Mouse (Mus musculus) kidney, postnatal 0 days (tissue): Measurements from ENCODE around the gene Adarb2. TPM values are rescaled to one million over a fixed set of nuclear protein-coding genes. Genes with fewer than 3 reads are reported as not detected.
"Not testable (repeated sequence)": the region's sequence is repeated elsewhere in the genome, so short reads cannot be mapped to it uniquely, and the experiment has no call there.

Source experiments
- ATAC-seq: fragments of 200-750 bp; cut with Nextera tagmentation; replicated peaks from 2 replicates; pipeline ENCODE4 v1.8.0; 2017; ENCODE audit warnings: low read depth, moderate number of reproducible peaks, moderate TSS enrichment, moderate library complexity; ENCODE audit not compliant: low FRiP score
- DNase-seq: peaks from one replicate; pipeline ENCODE4 v3.0.0-alpha.2; 2016; ENCODE audit warnings: low spot score
- H3K27ac ChIP-seq: fragments of 300-500 bp; sonication (generic); 2 replicates; pipeline ENCODE4 v1.5.1; 2014; ENCODE audit warnings: mild to moderate bottlenecking
- H3K27me3 ChIP-seq: fragments of 300-500 bp; sonication (generic); 2 replicates; pipeline ENCODE4 v1.6.1; 2014; ENCODE audit warnings: low read length, mixed read lengths; ENCODE audit not compliant: insufficient read depth
- H3K36me3 ChIP-seq: fragments of 300-500 bp; sonication (generic); 2 replicates; pipeline ENCODE4 v1.6.1; 2014; ENCODE audit warnings: low read length, mixed read lengths; ENCODE audit not compliant: insufficient read depth
- H3K4me1 ChIP-seq: fragments of 300-500 bp; sonication (generic); replicated peaks from 2 replicates; pipeline ENCODE4 v1.6.1; 2014; ENCODE audit warnings: antibody characterized with exemption, low read length, mixed read lengths; ENCODE audit not compliant: insufficient read depth
- H3K4me2 ChIP-seq: fragments of 300-500 bp; sonication (generic); 2 replicates; pipeline ENCODE4 v1.6.1; 2014; ENCODE audit warnings: mild to moderate bottlenecking, low read length, moderate library complexity, mixed read lengths
- H3K4me3 ChIP-seq: fragments of 300-500 bp; sonication (generic); replicated peaks from 2 replicates; pipeline ENCODE4 v1.5.1; 2014; ENCODE audit warnings: low read depth, low read length
- H3K9ac ChIP-seq: fragments of 300-500 bp; sonication (generic); 2 replicates; pipeline ENCODE4 v1.6.1; 2014; ENCODE audit warnings: low read depth, low read length
- H3K9me3 ChIP-seq: fragments of 300-500 bp; sonication (generic); replicated peaks from 2 replicates; pipeline ENCODE4 v1.6.1; 2016; ENCODE audit warnings: low read length, inconsistent platforms, mixed read lengths
- CTCF ChIP-seq: IDR thresholded peaks from 2 replicates; pipeline ENCODE4 v1.5.1; 2016; ENCODE audit warnings: antibody characterized with exemption, low read depth, mild to moderate bottlenecking, moderate library complexity
- WGBS: fragments of 180-500 bp; shearing (Covaris S2); extraction: QIAGEN DNeasy Blood & Tissue Kit; methylation state at CpG from one replicate; pipeline ENCODE4 v1.1.7; 2014; 5-methylcytosine and 5-hydroxymethylcytosine counted together
- polyA plus RNA-seq: library from polyadenylated mRNA; unstranded; fragments of >200 nt; fragmentation: Nextera tagmentation; extraction: Ambion mirVana; gene quantifications from 2 replicates; pipeline ENCODE4 v1.2.1, GENCODE M21; 2015

Adarb2 gene
- polyA plus RNA-seq, 1 experiment from 2014 or later, result 0.08 TPM

DNA sequence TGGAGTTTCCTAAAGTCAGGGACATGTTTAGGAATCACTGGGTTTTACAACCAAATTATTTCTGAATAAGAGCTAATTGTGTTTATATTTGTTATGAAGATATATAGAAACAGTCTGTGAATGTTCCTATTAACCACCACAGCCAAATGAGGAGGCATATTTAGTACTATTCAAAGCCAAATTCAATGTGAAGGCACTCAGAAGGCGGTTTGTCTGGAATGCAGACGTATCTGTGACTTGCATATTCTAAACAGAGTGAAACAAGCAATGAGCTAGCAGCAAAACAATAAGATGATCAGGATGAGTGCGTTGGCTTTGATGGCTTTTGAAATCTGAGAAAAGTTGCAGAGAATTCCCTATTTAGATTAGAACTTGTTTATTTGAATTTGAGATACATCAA is 387.8 kb downstream of the Adarb2 start:
- Histone ChIP-seq H3K4me2 (no peak overlapping the region), H3K9ac (no peak overlapping the region), H3K36me3 (no peaks in the 10 kb centered on the region), H3K27ac (no peak overlapping the region), H3K9me3 (no peaks in the 10 kb centered on the region), H3K27me3 (no peaks in the 10 kb centered on the region), H3K4me3 (no peak overlapping the region), H3K4me1 (no peaks in the 10 kb centered on the region)
- DNase-seq (no peak), ATAC-seq (no peak)
- 86% methylated on average over 3 of the region's 3 CpGs for WGBS
- TF ChIP-seq CTCF, result no peak

GRCm38 (mm10) chr13:8596977-8597646 is 394.4 kb downstream of the Adarb2 start:
- no peak for DNase-seq
- Histone ChIP-seq H3K36me3 (no peaks in the 10 kb centered on the region), H3K4me1 (no peaks in the 10 kb centered on the region), H3K9ac (no peak overlapping the region), H3K4me2 (no peak overlapping the region), H3K9me3 (no peaks in the 10 kb centered on the region), H3K27me3 (no peaks in the 10 kb centered on the region), H3K4me3 (no peak overlapping the region), H3K27ac (no peak overlapping the region)
- WGBS, result 48% methylated on average over 4 of the region's 4 CpGs
- no peak for TF ChIP-seq CTCF
- ATAC-seq, result no peak

DNA sequence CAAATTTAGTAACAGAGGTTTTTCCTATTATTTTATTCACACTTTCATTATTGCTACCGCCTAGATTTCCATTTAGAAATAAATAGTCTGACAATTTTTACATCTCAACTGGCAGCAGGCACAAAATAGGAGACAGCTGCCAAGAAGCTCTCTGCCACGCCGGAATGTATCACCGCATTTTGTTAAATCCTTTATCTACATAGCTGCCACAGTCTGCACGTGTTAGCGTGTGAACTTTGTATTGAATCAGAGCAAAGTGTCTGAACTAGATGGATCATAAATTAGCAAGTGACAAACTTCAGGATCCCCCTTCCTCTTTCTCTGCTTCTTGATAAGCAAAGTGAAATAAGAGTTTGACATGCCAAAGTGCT is 395.0 kb downstream of the Adarb2 start:
- H3K27ac ChIP-seq, result no peak overlapping the region
- WGBS, result 72% methylated on average over 6 of the region's 6 CpGs
- H3K36me3 ChIP-seq, result no peaks in the 10 kb centered on the region
- no peak overlapping the region for H3K4me2 ChIP-seq
- no peaks in the 10 kb centered on the region for H3K4me1 ChIP-seq
- ATAC-seq, result no peak
- no peaks in the 10 kb centered on the region for H3K27me3 ChIP-seq
- no peak for DNase-seq
- H3K9ac ChIP-seq, result no peak overlapping the region
- no peak overlapping the region for H3K4me3 ChIP-seq
- no peak for TF ChIP-seq CTCF
- H3K9me3 ChIP-seq, result no peaks in the 10 kb centered on the region

- Histone ChIP-seq H3K36me3 (no peaks in the 10 kb centered on the region), H3K4me3 (no peak overlapping the region), H3K4me2 (no peak overlapping the region), H3K4me1 (no peaks in the 10 kb centered on the region), H3K9me3 (no peaks in the 10 kb centered on the region), H3K27me3 (no peaks in the 10 kb centered on the region), H3K9ac (no peak overlapping the region), H3K27ac (no peak overlapping the region)
- DNase-seq (peak; percentile 46), ATAC-seq (no peak)
- 45% methylated on average over 2 of the region's 2 CpGs for WGBS
- no peak for TF ChIP-seq CTCF
These were observed 403.0 kb downstream of the Adarb2 start for GRCm38 (mm10) chr13:8605645-8606044.

DNA sequence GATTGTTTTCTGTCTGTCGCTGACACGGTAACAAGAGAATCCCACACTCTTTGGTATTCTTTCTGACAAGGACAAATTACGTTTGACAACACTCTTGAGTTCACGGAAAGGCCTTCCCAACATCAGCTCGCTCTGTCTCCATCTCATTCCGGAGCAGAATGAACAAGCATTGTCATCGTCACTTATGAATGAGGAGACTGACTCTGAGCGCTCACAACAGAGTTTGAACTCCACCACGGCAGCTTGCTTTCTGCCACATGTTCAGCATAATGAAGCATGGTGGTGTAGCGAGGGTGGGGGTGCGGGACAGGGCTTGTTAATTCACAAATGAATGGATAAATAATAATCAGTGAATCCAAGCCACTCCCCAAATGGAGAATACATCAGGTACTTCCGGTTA is 405.4 kb downstream of the Adarb2 start:
- no peak for TF ChIP-seq CTCF
- WGBS, result 64% methylated on average over 12 of the region's 12 CpGs
- DNase-seq, result no peak

GRCm38 (mm10) chr13:8608918-8609317 is 406.3 kb downstream of the Adarb2 start:
- H3K27me3 ChIP-seq, H3K9me3 ChIP-seq, ATAC-seq, H3K36me3 ChIP-seq, H3K4me1 ChIP-seq, DNase-seq, H3K9ac ChIP-seq, H3K4me3 ChIP-seq, H3K4me2 ChIP-seq, H3K27ac ChIP-seq: not testable (repeated sequence)
- 78% methylated on average over 6 of the region's 6 CpGs for WGBS

More for the DNA sequence above, 405.4 kb downstream of the Adarb2 start:
- H3K4me3 ChIP-seq, result no peak overlapping the region
- no peaks in the 10 kb centered on the region for H3K4me1 ChIP-seq
- no peak overlapping the region for H3K4me2 ChIP-seq
- no peak overlapping the region for H3K27ac ChIP-seq
- no peaks in the 10 kb centered on the region for H3K9me3 ChIP-seq
- H3K27me3 ChIP-seq, result no peaks in the 10 kb centered on the region
- H3K36me3 ChIP-seq, result no peaks in the 10 kb centered on the region
- no peak for ATAC-seq
- H3K9ac ChIP-seq, result no peak overlapping the region

DNA sequence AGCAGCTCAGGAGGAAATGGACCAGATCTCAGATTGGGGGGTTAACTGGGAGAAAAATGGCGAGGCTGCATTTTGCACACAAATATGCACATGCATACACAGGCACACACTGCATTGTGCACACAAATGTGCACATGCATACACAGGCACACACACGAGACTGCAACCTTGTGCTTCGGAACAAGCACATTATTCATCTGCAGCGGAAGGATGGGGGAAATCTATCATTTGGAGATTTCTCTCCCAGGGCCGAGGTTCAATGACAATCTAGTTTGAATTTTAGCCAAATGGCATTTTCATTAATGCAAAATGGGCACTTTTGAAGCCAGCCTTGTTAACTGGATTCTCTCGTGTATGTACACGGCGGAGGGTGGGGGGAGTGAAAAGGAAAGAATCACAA is 408.3 kb downstream of the Adarb2 start:
- Histone ChIP-seq H3K9me3 (no peaks in the 10 kb centered on the region), H3K9ac (no peak overlapping the region), H3K27me3 (no peaks in the 10 kb centered on the region), H3K4me1 (no peaks in the 10 kb centered on the region), H3K4me2 (no peak overlapping the region), H3K4me3 (no peak overlapping the region), H3K36me3 (no peaks in the 10 kb centered on the region), H3K27ac (no peak overlapping the region)
- no peak for DNase-seq
- ATAC-seq, result no peak
- TF ChIP-seq CTCF, result no peak
- 72% methylated on average over 8 of the region's 8 CpGs for WGBS
